Mouse (Mus musculus): ENCODE measurements around the gene Gm9922.

Gm9922 gene

GRCm38 (mm10) chr14:101729237-101729971 is at the start of gene Gm9922, which contains the start of gene Lmo7:
Gene Gm9922 (minus strand): TSS chr14:101729814.
Gene Lmo7 (plus strand): TSS chr14:101729957.
- DNase-seq (ENCODE audit: low spot score), result no peak

GRCm38 (mm10) chr14:101778426-101778825 is 48.8 kb upstream of the Gm9922 start:
- no peak for DNase-seq (ENCODE audit: low spot score)

DNA sequence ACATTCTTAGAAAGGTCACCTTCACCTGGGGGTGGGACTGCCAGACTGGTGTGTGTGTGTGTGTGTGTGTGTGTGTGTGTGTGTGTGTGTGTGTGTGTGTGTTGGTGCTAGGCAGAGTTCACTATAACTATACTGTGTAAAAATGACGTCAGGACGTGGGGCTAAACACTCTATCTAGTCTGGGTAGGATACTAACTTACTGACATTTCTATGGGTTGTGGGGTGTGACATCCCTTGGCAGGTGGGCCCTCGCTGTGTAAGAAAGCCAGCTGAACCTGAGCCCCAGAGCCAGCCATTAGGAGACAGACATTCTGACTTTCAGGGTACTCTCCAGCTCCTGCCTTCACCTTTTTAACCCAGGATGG is 47.5 kb upstream of the Gm9922 start:
- DNase-seq (ENCODE audit: low spot score), result no peak

- no peak for DNase-seq (ENCODE audit: low spot score)
Observed at GRCm38 (mm10) chr14:101776296-101777128, 46.9 kb upstream of the Gm9922 start.

DNA sequence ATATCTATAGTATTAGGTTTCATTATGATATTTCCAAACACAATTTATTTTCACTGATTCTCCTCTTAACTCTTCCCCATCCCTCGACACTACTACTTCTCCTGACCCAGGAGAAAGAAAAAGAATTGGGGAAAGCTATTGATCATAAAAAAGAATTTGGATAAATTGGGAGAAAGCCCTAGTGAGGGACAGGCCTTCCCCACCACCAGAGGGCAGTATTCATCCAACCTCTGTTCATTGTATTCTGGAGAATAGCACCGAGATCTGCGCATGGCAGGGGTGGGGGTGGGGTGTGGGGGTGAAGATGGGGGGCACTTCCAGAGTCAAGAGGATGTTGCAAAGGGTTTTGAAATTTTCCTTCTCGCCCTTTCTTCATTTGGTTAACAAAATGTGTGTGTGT is 45.0 kb upstream of the Gm9922 start:
- DNase-seq (ENCODE audit: low spot score), result peak; percentile 7

DNA sequence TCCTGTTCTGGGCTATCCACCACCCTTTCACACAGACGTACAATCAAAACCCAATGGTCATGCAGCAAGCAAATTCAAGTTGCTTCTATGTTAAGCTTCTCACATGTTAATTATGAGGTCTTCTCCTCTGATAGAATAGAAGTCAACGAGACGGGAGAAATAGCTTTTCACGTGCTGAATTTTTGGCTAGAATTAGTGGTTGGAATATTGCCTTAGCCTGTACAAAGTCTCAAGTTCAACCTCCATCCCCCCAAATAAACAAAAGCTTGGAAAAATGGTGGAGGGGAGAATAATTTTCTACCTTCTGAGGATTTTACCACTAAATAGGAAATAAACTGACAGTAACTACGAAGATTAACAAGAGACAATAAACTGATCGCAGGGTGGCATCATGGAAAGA is 42.1 kb upstream of the Gm9922 start:
- no peak for DNase-seq (ENCODE audit: low spot score)

- DNase-seq (ENCODE audit: low spot score), result no peak
Observed at GRCm38 (mm10) chr14:101771336-101771735, 41.7 kb upstream of the Gm9922 start.

DNA sequence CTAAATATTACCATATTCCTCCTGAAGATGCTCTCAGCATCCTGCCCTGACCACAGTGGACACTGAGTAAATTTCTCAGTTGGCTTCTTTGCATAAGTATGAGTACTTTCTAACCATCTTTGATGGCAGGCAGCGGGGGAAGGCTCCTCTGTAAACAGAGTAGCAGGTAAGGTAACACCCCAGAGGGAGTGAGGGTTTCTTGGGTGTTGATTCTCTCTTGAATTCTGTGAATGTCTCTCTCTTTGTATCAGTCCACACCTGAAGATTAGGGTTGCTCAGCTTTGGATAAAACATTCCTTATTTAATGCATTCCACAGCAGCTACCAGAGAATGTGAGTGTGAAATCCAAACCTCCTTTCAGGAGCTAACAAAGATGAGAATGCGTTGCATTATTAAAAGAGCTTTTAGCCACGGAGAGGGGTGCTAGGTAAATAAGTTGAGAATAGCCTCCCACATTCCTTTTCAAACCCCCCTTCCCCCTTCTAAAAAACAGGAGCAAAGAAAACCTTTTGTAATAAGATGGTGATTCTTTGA is 34.2 kb upstream of the Gm9922 start:
- no peak for DNase-seq (ENCODE audit: low spot score)

DNA sequence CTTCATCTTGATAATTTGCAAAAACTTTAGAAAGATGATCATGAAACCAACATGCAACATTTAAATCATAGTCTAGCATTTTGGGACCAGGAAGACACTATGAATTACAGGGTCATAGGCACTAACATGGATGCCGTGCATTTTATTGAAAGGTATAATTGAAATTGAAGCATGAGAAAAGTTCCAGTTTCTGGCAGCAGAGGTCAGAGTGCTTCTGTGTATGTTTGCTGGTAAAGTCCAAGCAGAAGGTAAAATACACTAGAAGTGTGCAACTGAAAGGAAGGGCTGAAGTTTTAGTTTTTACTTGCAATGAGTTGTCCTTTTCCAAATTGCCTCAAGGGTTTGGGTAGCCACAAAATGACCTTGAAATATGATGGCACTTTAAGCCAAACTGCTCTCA is 32.7 kb upstream of the Gm9922 start:
- no peak for DNase-seq (ENCODE audit: low spot score)

- DNase-seq (ENCODE audit: low spot score), result no peak
Observed at GRCm38 (mm10) chr14:101755425-101755824, 25.8 kb upstream of the Gm9922 start.

DNA sequence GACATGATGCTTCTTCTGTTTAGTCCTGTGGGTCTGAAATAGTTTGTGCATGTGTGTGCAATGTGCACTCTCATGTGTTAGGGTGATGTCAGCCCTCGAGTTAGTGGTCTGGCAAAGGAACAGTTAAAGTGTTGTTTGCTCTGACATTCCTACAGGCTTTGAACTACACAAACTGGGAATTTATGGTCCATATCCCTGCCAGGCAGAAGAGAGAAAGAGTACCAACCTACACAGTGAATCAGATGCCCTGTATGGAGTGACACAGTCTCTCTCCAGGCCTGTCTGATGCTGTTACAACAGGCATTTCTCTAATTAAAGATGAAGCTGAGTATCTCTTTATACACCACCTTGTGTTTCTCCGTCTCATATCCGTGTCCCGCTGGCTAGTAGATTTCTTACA is 21.3 kb upstream of the Gm9922 start:
- DNase-seq (ENCODE audit: low spot score), result no peak

DNA sequence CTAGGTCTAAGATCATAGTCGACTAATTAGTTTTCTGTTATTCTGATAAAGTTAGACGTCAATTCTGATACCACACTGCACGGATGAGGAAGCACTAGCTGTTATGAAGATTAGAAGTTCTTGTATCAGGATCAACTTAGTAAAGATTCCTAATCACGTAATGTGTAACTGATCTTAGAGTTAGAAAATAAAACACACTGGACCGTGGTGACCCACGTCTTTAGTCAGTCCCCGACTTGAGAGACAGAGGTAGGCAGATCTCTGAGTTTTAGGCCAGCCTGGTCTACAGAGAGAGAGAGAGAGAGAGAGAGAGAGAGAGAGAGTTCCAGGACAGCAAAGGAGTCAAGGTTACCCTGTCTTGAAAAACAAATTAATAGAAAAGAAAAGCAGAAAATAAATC is 18.8 kb upstream of the Gm9922 start:
- no peak for DNase-seq (ENCODE audit: low spot score)

- DNase-seq (ENCODE audit: low spot score), result no peak
Observed at GRCm38 (mm10) chr14:101747811-101748210, 18.2 kb upstream of the Gm9922 start.

- no peak for DNase-seq (ENCODE audit: low spot score)
Observed at GRCm38 (mm10) chr14:101746635-101747034, 17.0 kb upstream of the Gm9922 start.

GRCm38 (mm10) chr14:101737501-101737900 is 7.9 kb upstream of the Gm9922 start:
- DNase-seq (ENCODE audit: low spot score), result no peak

DNA sequence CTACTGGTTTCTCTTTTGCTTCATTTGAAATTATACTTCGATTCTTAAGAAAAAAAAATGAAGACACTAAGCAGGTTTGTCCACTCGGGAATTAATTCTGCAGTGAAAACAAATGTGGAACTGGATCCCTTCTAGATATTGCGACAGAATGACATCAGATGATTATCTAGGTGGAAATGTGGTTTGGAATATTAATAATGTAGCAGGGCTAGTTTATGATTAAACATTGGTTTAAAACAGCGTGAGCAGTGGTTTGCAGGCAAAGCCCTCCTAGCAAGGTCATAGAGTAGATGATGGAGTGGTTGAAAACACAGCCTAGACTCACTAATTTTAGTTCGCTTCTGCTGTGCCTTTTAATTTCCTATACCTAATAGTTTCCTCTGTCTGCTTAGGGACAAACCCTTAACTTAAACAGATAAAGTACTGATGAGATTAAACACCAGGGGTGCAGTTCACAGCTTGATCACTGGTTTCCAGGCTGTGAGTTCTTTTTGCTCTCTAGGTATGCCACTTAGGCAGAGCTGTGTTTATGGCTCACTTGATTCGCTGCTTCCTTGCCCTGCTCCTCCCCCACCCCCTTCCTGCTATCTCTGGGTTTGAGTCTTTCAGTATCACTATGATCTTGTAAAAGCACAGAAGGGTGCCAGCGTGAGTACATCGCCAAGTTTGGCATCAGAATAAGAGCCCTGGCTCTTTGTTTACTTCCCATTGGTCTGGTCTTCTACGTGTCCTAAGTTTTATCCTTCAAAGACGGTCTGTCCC is 4.1 kb upstream of the Gm9922 start:
- DNase-seq (ENCODE audit: low spot score), result no peak

DNA sequence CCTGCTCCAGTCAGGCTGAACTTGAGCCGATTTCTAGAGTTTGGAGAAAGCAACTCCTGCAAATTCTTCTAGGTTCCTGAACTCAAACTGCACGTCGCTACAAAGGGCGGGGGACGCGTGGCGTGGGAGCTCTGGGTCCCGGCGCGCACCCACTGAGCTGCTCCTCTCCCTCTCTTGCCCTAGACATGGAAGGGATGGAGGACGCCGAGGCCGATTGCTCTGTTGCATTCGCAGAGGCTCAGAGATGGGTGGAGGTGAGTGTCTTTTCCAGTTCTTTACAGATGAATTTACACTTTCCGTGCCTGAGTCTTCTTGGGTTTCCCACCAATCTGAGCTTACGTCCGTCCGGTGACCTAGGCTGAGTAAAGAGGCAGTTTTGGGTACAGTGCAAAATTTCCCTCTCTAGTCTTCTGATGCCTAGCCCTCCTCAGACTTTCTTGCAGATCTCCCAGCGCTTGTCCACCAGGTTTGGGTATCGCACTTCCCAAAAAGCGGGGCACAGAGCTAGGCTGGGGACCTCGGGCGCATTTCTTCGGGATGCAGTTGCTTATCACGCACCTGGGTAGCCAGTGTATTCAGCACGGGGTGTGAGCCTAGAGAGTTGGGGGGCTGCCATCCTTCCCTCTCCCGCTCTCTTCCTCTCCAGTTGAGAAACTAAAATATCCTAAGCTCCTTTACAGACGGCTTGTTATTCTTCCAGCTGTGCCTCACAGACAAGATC is 518 bp upstream of the Gm9922 start:
- no peak for DNase-seq (ENCODE audit: low spot score)

- no peak for DNase-seq (ENCODE audit: low spot score)
Observed at GRCm38 (mm10) chr14:101714414-101714813, 15.2 kb downstream of the Gm9922 start.

GRCm38 (mm10) chr14:101707088-101707487 is 22.5 kb downstream of the Gm9922 start:
- DNase-seq (ENCODE audit: low spot score), result no peak

DNA sequence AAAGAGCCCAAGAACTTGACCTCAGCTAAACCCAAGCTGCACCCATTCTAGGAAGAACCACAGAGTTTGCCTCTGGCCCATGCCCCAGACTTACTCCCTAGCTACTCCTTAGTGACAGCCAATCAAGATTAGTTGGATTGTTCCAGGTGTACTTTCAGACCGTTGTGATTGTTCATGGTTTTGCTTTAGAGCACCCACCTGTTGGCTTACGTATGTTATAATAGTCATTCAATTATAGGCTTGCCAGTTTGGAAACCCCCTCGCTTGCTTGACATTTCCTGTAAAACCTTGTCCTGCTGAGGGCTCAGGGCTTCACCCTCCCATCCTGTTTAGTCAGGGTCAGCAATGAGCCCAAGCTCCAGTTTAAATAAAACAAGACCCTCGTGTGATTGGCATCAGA is 25.1 kb downstream of the Gm9922 start:
- no peak for DNase-seq (ENCODE audit: low spot score)

GRCm38 (mm10) chr14:101688406-101688805 is 41.2 kb downstream of the Gm9922 start:
- no peak for DNase-seq (ENCODE audit: low spot score)

- DNase-seq (ENCODE audit: low spot score), result no peak
Observed at GRCm38 (mm10) chr14:101687696-101688095, 41.9 kb downstream of the Gm9922 start.
